Mouse (Mus musculus): ENCODE measurements at regions not wholly inside any gene's neighbourhood (a gene's known extent, or its start where the extent isn't known, plus 50 kb on each side); places are given as distances from the start of the nearest gene placed in this dataset.

- ATAC-seq (ENCODE audit: low FRiP score, low TSS enrichment): no peak
- no peak overlapping the region for H3K9ac ChIP-seq (ENCODE audit: low read depth, low read length)
- no peaks in the 10 kb centered on the region for H3K9me3 ChIP-seq (ENCODE audit: control insufficient read depth, low read length)
- H3K4me1 ChIP-seq (ENCODE audit: control insufficient read depth, insufficient read depth, low read length): no peaks in the 10 kb centered on the region
- no peak overlapping the region for H3K27ac ChIP-seq (ENCODE audit: low read depth, low read length)
- H3K4me2 ChIP-seq (replicated peaks; ENCODE audit: low read depth, low read length): no peak overlapping the region
- H3K4me3 ChIP-seq (ENCODE audit: low read length): no peak overlapping the region
- H3K27me3 ChIP-seq (ENCODE audit: control insufficient read depth, insufficient read depth, low read length): no peaks in the 10 kb centered on the region
- no peaks in the 10 kb centered on the region for H3K36me3 ChIP-seq (ENCODE audit: control insufficient read depth, insufficient read depth, low read length)
- WGBS: 91% methylated on average over 12 of the region's 12 CpGs
Measured at GRCm38 (mm10) chr8:15244770-15245485, 199.1 kb upstream of the BB014433 start.

GRCm38 (mm10) chr8:15235410-15235809 is 189.5 kb upstream of the BB014433 start:
- no peaks in the 10 kb centered on the region for H3K27me3 ChIP-seq (ENCODE audit: control insufficient read depth, insufficient read depth, low read length)
- no peak overlapping the region for H3K9ac ChIP-seq (ENCODE audit: low read depth, low read length)
- H3K36me3 ChIP-seq (ENCODE audit: control insufficient read depth, insufficient read depth, low read length): no peaks in the 10 kb centered on the region
- ATAC-seq (ENCODE audit: low FRiP score, low TSS enrichment): no peak
- H3K4me3 ChIP-seq (ENCODE audit: low read length): no peak overlapping the region
- H3K4me2 ChIP-seq (replicated peaks; ENCODE audit: low read depth, low read length): no peak overlapping the region
- H3K9me3 ChIP-seq (ENCODE audit: control insufficient read depth, low read length): no peaks in the 10 kb centered on the region
- H3K27ac ChIP-seq (ENCODE audit: low read depth, low read length): no peak overlapping the region
- 62% methylated on average over 3 of the region's 3 CpGs for WGBS
- no peaks in the 10 kb centered on the region for H3K4me1 ChIP-seq (ENCODE audit: control insufficient read depth, insufficient read depth, low read length)

GRCm38 (mm10) chr8:15233241-15233640 is 187.4 kb upstream of the BB014433 start:
- ATAC-seq (ENCODE audit: low FRiP score, low TSS enrichment): no peak
- WGBS: 40% methylated on average over 8 of the region's 8 CpGs
- no peaks in the 10 kb centered on the region for H3K9me3 ChIP-seq (ENCODE audit: control insufficient read depth, low read length)
- no peaks in the 10 kb centered on the region for H3K36me3 ChIP-seq (ENCODE audit: control insufficient read depth, insufficient read depth, low read length)
- H3K4me2 ChIP-seq (replicated peaks; ENCODE audit: low read depth, low read length): no peak overlapping the region
- H3K4me1 ChIP-seq (ENCODE audit: control insufficient read depth, insufficient read depth, low read length): no peaks in the 10 kb centered on the region
- no peak overlapping the region for H3K27ac ChIP-seq (ENCODE audit: low read depth, low read length)
- H3K4me3 ChIP-seq (ENCODE audit: low read length): no peak overlapping the region
- no peak overlapping the region for H3K9ac ChIP-seq (ENCODE audit: low read depth, low read length)
- no peaks in the 10 kb centered on the region for H3K27me3 ChIP-seq (ENCODE audit: control insufficient read depth, insufficient read depth, low read length)

- no peaks in the 10 kb centered on the region for H3K36me3 ChIP-seq (ENCODE audit: control insufficient read depth, insufficient read depth, low read length)
- no peak for ATAC-seq (ENCODE audit: low FRiP score, low TSS enrichment)
- H3K4me3 ChIP-seq (ENCODE audit: low read length): no peak overlapping the region
- H3K9me3 ChIP-seq (ENCODE audit: control insufficient read depth, low read length): no peaks in the 10 kb centered on the region
- H3K4me1 ChIP-seq (ENCODE audit: control insufficient read depth, insufficient read depth, low read length): no peaks in the 10 kb centered on the region
- no peaks in the 10 kb centered on the region for H3K27me3 ChIP-seq (ENCODE audit: control insufficient read depth, insufficient read depth, low read length)
- H3K9ac ChIP-seq (ENCODE audit: low read depth, low read length): no peak overlapping the region
- no peak overlapping the region for H3K27ac ChIP-seq (ENCODE audit: low read depth, low read length)
- H3K4me2 ChIP-seq (replicated peaks; ENCODE audit: low read depth, low read length): no peak overlapping the region
- WGBS: 69% methylated on average over 2 of the region's 2 CpGs
Measured at GRCm38 (mm10) chr8:15230217-15230616, 184.3 kb upstream of the BB014433 start.

GRCm38 (mm10) chr8:15221211-15221912 is 175.5 kb upstream of the BB014433 start:
- Histone ChIP-seq H3K9ac (ENCODE audit: low read depth, low read length) (no peak overlapping the region), H3K36me3 (ENCODE audit: control insufficient read depth, insufficient read depth, low read length) (no peaks in the 10 kb centered on the region), H3K4me2 (replicated peaks; ENCODE audit: low read depth, low read length) (no peak overlapping the region), H3K27me3 (ENCODE audit: control insufficient read depth, insufficient read depth, low read length) (no peaks in the 10 kb centered on the region), H3K27ac (ENCODE audit: low read depth, low read length) (no peak overlapping the region), H3K4me1 (ENCODE audit: control insufficient read depth, insufficient read depth, low read length) (no peaks in the 10 kb centered on the region), H3K4me3 (ENCODE audit: low read length) (no peak overlapping the region), H3K9me3 (ENCODE audit: control insufficient read depth, low read length) (no peaks in the 10 kb centered on the region)
- ATAC-seq (ENCODE audit: low FRiP score, low TSS enrichment): no peak
- 37% methylated on average over 13 of the region's 13 CpGs for WGBS

GRCm38 (mm10) chr8:15209856-15210521 is 164.1 kb upstream of the BB014433 start:
- no peaks in the 10 kb centered on the region for H3K27me3 ChIP-seq (ENCODE audit: control insufficient read depth, insufficient read depth, low read length)
- H3K9me3 ChIP-seq (ENCODE audit: control insufficient read depth, low read length): no peaks in the 10 kb centered on the region
- H3K4me1 ChIP-seq (ENCODE audit: control insufficient read depth, insufficient read depth, low read length): no peaks in the 10 kb centered on the region
- H3K9ac ChIP-seq (ENCODE audit: low read depth, low read length): no peak overlapping the region
- no peak for ATAC-seq (ENCODE audit: low FRiP score, low TSS enrichment)
- no peaks in the 10 kb centered on the region for H3K36me3 ChIP-seq (ENCODE audit: control insufficient read depth, insufficient read depth, low read length)
- WGBS: 76% methylated on average over 6 of the region's 6 CpGs
- no peak overlapping the region for H3K27ac ChIP-seq (ENCODE audit: low read depth, low read length)
- no peak overlapping the region for H3K4me3 ChIP-seq (ENCODE audit: low read length)
- no peak overlapping the region for H3K4me2 ChIP-seq (replicated peaks; ENCODE audit: low read depth, low read length)

GRCm38 (mm10) chr8:15201556-15201955 is 155.7 kb upstream of the BB014433 start:
- H3K9me3 ChIP-seq (ENCODE audit: control insufficient read depth, low read length): no peaks in the 10 kb centered on the region
- 91% methylated on average over 6 of the region's 6 CpGs for WGBS
- no peak overlapping the region for H3K4me3 ChIP-seq (ENCODE audit: low read length)
- no peaks in the 10 kb centered on the region for H3K36me3 ChIP-seq (ENCODE audit: control insufficient read depth, insufficient read depth, low read length)
- H3K27ac ChIP-seq (ENCODE audit: low read depth, low read length): no peak overlapping the region
- H3K4me1 ChIP-seq (ENCODE audit: control insufficient read depth, insufficient read depth, low read length): no peaks in the 10 kb centered on the region
- ATAC-seq (ENCODE audit: low FRiP score, low TSS enrichment): no peak
- no peak overlapping the region for H3K4me2 ChIP-seq (replicated peaks; ENCODE audit: low read depth, low read length)
- H3K9ac ChIP-seq (ENCODE audit: low read depth, low read length): no peak overlapping the region
- no peaks in the 10 kb centered on the region for H3K27me3 ChIP-seq (ENCODE audit: control insufficient read depth, insufficient read depth, low read length)

GRCm38 (mm10) chr8:15190708-15191107 is 144.8 kb upstream of the BB014433 start:
- Histone ChIP-seq H3K27ac (ENCODE audit: low read depth, low read length) (no peak overlapping the region), H3K27me3 (ENCODE audit: control insufficient read depth, insufficient read depth, low read length) (no peaks in the 10 kb centered on the region), H3K4me2 (replicated peaks; ENCODE audit: low read depth, low read length) (no peak overlapping the region), H3K36me3 (ENCODE audit: control insufficient read depth, insufficient read depth, low read length) (no peaks in the 10 kb centered on the region), H3K9me3 (ENCODE audit: control insufficient read depth, low read length) (no peaks in the 10 kb centered on the region), H3K9ac (ENCODE audit: low read depth, low read length) (no peak overlapping the region), H3K4me3 (ENCODE audit: low read length) (no peak overlapping the region), H3K4me1 (ENCODE audit: control insufficient read depth, insufficient read depth, low read length) (peaks cover 7% of the 10 kb centered on the region; the same call in 1 of the 2 replicates)
- ATAC-seq (ENCODE audit: low FRiP score, low TSS enrichment): no peak
- WGBS: 63% methylated on average over 3 of the region's 3 CpGs

- Histone ChIP-seq H3K4me2 (replicated peaks; ENCODE audit: low read depth, low read length) (no peak overlapping the region), H3K36me3 (ENCODE audit: control insufficient read depth, insufficient read depth, low read length) (no peaks in the 10 kb centered on the region), H3K27me3 (ENCODE audit: control insufficient read depth, insufficient read depth, low read length) (no peaks in the 10 kb centered on the region), H3K27ac (ENCODE audit: low read depth, low read length) (no peak overlapping the region), H3K4me3 (ENCODE audit: low read length) (no peak overlapping the region), H3K9me3 (ENCODE audit: control insufficient read depth, low read length) (no peaks in the 10 kb centered on the region), H3K4me1 (ENCODE audit: control insufficient read depth, insufficient read depth, low read length) (peaks cover 7% of the 10 kb centered on the region; the same call in 1 of the 2 replicates), H3K9ac (ENCODE audit: low read depth, low read length) (no peak overlapping the region)
- ATAC-seq (ENCODE audit: low FRiP score, low TSS enrichment): no peak
- 51% methylated on average over 10 of the region's 10 CpGs for WGBS
Measured at GRCm38 (mm10) chr8:15189079-15189612, 143.3 kb upstream of the BB014433 start.
